Mouse (Mus musculus) large intestine, adult 2 months (tissue): ENCODE measurements at regions not wholly inside any gene's neighbourhood (a gene's known extent, or its start where the extent isn't known, plus 50 kb on each side); places are given as distances from the start of the nearest gene placed in this dataset.
A peak's percentile ranks its signal among the peaks of the same experiment; 100 is the strongest.

Experiments used
- DNase-seq: peaks from one replicate; pipeline ENCODE4 v3.0.0-alpha.2; 2012; ENCODE audit warnings: low read depth, low spot score
- WGBS: fragments of 180-500 bp; shearing (Covaris S2); methylation state at CpG from one replicate; pipeline ENCODE4 v1.1.7; 2018; 5-methylcytosine and 5-hydroxymethylcytosine counted together

GRCm38 (mm10) chr2:128420406-128420805 lies 170.6 kb upstream of the Spdye4c start:
- DNase-seq = peak; percentile 25
- WGBS = 15% methylated on average over 10 of the region's 10 CpGs

- 45% methylated on average over 6 of the region's 6 CpGs for WGBS
- DNase-seq = no peak
Measured at GRCm38 (mm10) chr2:128422677-128423076, 168.3 kb upstream of the Spdye4c start.

GRCm38 (mm10) chr2:128424236-128424635 lies 166.8 kb upstream of the Spdye4c start:
- DNase-seq = no peak
- WGBS = 76% methylated on average over 7 of the region's 7 CpGs

- 52% methylated on average over 6 of the region's 6 CpGs for WGBS
- no peak for DNase-seq
Measured at GRCm38 (mm10) chr2:128427181-128427880, 163.7 kb upstream of the Spdye4c start.

GRCm38 (mm10) chr2:128428154-128428553 lies 162.9 kb upstream of the Spdye4c start:
- DNase-seq = no peak

GRCm38 (mm10) chr2:128428651-128429633 lies 162.1 kb upstream of the Spdye4c start:
- WGBS = 48% methylated on average over 18 of the region's 18 CpGs
- DNase-seq = no peak

More at GRCm38 (mm10) chr2:128428154-128428553, 162.9 kb upstream of the Spdye4c start:
- 13% methylated on average over 7 of the region's 7 CpGs for WGBS

GRCm38 (mm10) chr2:128429786-128430185 lies 161.2 kb upstream of the Spdye4c start:
- 42% methylated on average over 7 of the region's 7 CpGs for WGBS
- no peak for DNase-seq

GRCm38 (mm10) chr2:128430776-128431291 lies 160.2 kb upstream of the Spdye4c start:
- no peak for DNase-seq
- whole genome bisulfite sequencing = 74% methylated on average over 9 of the region's 9 CpGs

GRCm38 (mm10) chr2:128431751-128432150 lies 159.3 kb upstream of the Spdye4c start:
- whole genome bisulfite sequencing = 51% methylated on average over 4 of the region's 4 CpGs
- no peak for DNase-seq

GRCm38 (mm10) chr2:128432741-128433140 lies 158.3 kb upstream of the Spdye4c start:
- DNase-seq = no peak
- 84% methylated on average over 3 of the region's 3 CpGs for WGBS

GRCm38 (mm10) chr2:128433553-128434081 lies 157.4 kb upstream of the Spdye4c start:
- DNase-seq = no peak
- whole genome bisulfite sequencing = 87% methylated on average over 9 of the region's 9 CpGs

- DNase-seq = no peak
- 71% methylated on average over 11 of the region's 11 CpGs for WGBS
Measured at GRCm38 (mm10) chr2:128434200-128434977, 156.6 kb upstream of the Spdye4c start.

- no peak for DNase-seq
- over 99% methylated on average over 3 of the region's 3 CpGs for WGBS
Measured at GRCm38 (mm10) chr2:128436378-128436777, 154.6 kb upstream of the Spdye4c start.

GRCm38 (mm10) chr2:128437698-128438097 lies 153.3 kb upstream of the Spdye4c start:
- no peak for DNase-seq
- 59% methylated on average over 7 of the region's 7 CpGs for WGBS

- no peak for DNase-seq
- 44% methylated on average over 12 of the region's 12 CpGs for WGBS
Measured at GRCm38 (mm10) chr2:128438161-128438822, 152.7 kb upstream of the Spdye4c start.

- WGBS = 71% methylated on average over 2 of the region's 2 CpGs
- DNase-seq = no peak
Measured at GRCm38 (mm10) chr2:128438897-128439296, 152.1 kb upstream of the Spdye4c start.

- no peak for DNase-seq
- 81% methylated on average over 7 of the region's 7 CpGs for WGBS
Measured at GRCm38 (mm10) chr2:128444599-128445011, 146.4 kb upstream of the Spdye4c start.

- DNase-seq = no peak
- WGBS = 90% methylated on average over 5 of the region's 5 CpGs
Measured at GRCm38 (mm10) chr2:128445443-128445842, 145.6 kb upstream of the Spdye4c start.

- WGBS = 77% methylated on average over 3 of the region's 3 CpGs
- no peak for DNase-seq
Measured at GRCm38 (mm10) chr2:128449294-128449693, 141.7 kb upstream of the Spdye4c start.
